Mouse (Mus musculus) small intestine, adult 2 months (tissue): ENCODE results near the gene Plekhh3.

Source experiments
- CTCF ChIP-seq: fragments of 200-500 bp; IDR thresholded peaks from 2 replicates; pipeline ENCODE4 v1.5.1; 2012; ENCODE audit warnings: low read depth, mild to moderate bottlenecking, control low read depth, inconsistent platforms, low read length, moderate library complexity, mixed read lengths; ENCODE audit not compliant: insufficient replicate concordance, insufficient read length; ENCODE audit errors: extremely low read depth
- POLR2A ChIP-seq: fragments of 200-500 bp; IDR thresholded peaks from 2 replicates; pipeline ENCODE4 v1.6.1; 2012; ENCODE audit warnings: low read depth, mild to moderate bottlenecking, control low read depth, inconsistent platforms, low read length, moderate library complexity

DNA sequence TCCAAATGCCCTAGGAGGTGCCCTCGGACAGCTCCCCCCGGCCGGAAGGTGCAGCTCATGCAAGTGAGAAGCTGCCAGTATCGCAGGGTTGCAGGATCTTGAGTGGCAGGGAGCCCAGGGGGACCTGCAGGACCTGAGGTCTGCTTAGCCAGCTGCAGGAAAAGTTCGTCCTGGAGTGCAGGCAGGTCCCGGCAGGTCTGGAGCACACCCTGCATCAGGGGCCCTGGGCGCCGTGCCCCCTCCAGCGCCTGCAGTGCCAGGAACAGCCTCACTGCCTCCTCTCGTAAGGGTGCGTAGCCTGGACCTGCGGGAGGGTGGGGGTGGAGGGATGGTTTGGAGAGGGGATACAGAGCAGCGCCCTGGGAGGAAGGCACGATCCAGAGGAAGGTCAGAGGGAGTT lies 4.8 kb downstream of the Plekhh3 start:
- TF ChIP-seq CTCF, result no peak
- TF ChIP-seq POLR2A, result no peak
